In the genomic region with DNA sequence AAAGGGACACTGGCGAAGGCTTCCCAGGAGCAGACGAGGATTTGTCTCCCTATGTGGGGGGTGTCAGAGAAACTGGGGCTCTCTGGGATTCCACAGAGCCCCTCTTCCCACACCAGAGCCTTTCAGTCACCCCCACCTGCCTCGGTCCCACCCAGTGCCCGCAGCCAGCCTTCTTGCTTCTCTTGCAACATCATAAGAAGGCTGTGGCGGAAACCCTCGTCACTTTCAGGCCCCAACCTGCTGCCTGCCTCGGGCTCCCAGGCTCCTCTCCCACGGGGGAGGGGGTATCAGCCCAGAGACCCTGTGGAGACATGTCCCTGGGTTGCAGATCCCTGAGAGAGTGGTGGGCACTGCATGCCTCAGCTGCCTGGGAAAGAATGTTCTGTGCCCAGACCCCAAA, we compare ENCODE assay signal across 20 mouse cellular contexts. TPM values are rescaled to one million over a fixed set of nuclear protein-coding genes. Genes with fewer than 3 reads are reported as not detected.
DNase-seq lines count a peak whose midpoint lies in the region; ATAC-seq and TF ChIP-seq lines count a peak whose summit lies in the region.
"Had no signal": no experiment of that assay in that cellular context is flagged by ENCODE, and none has a peak within 500 bp of the region (broad histone marks: within the 10 kb centered on the region; RNA-seq: fewer than 3 reads in every experiment).

No protein-coding gene starts in this region.

- H3K27me3 ChIP-seq in heart, embryonic 15.5 days, result no peaks in the 10 kb centered on the region
- H3K27me3 ChIP-seq in embryonic facial prominence, embryonic 15.5 days, result no peaks in the 10 kb centered on the region
- H3K27me3 ChIP-seq in stomach, postnatal 0 days (ENCODE audit: control insufficient read depth, insufficient read depth, low read length), result no peaks in the 10 kb centered on the region
- H3K27me3 ChIP-seq: CH12.LX; hindbrain, embryonic 13.5 days; midbrain, embryonic 13.5 days had no signal

- TF ChIP-seq CTCF in stomach, postnatal 0 days (IDR thresholded peaks at IDR 0.05; ENCODE audit: low read depth), result no peak

- H3K4me2 ChIP-seq in heart, embryonic 15.5 days, result no peak overlapping the region
- H3K4me2 ChIP-seq in embryonic facial prominence, embryonic 15.5 days (replicated peaks), result no peak overlapping the region
- H3K4me2 ChIP-seq in stomach, postnatal 0 days (replicated peaks; ENCODE audit: low read depth), result no peak overlapping the region
- H3K4me2 ChIP-seq: hindbrain, embryonic 13.5 days; lung, embryonic 14.5 days; midbrain, embryonic 13.5 days had no signal

- no peak overlapping the region for H3K4me3 ChIP-seq in heart, embryonic 15.5 days
- H3K4me3 ChIP-seq in embryonic facial prominence, embryonic 15.5 days (replicated peaks), result no peak overlapping the region
- no peak overlapping the region for H3K4me3 ChIP-seq in stomach, postnatal 0 days (ENCODE audit: low read depth, low read length)
- H3K4me3 ChIP-seq: hindbrain, embryonic 13.5 days; midbrain, embryonic 13.5 days had no signal

- H3K9me3 ChIP-seq in heart, embryonic 15.5 days (replicated peaks), result no peaks in the 10 kb centered on the region
- no peaks in the 10 kb centered on the region for H3K9me3 ChIP-seq in embryonic facial prominence, embryonic 15.5 days (replicated peaks)
- no peaks in the 10 kb centered on the region for H3K9me3 ChIP-seq in stomach, postnatal 0 days (ENCODE audit: control insufficient read depth, low read length)
- H3K9me3 ChIP-seq: hindbrain, embryonic 13.5 days; midbrain, embryonic 13.5 days had no signal

- H3K4me1 ChIP-seq in heart, embryonic 15.5 days (replicated peaks), result peaks cover 67% of the 10 kb centered on the region
- H3K4me1 ChIP-seq in embryonic facial prominence, embryonic 15.5 days, result peaks cover 79% of the 10 kb centered on the region
- H3K4me1 ChIP-seq in stomach, postnatal 0 days (replicated peaks; ENCODE audit: control insufficient read depth, insufficient read depth), result no peaks in the 10 kb centered on the region; the same call in 1 of the 2 replicates

- H3K27ac ChIP-seq in heart, embryonic 15.5 days, result peak overlapping the region; percentile 51
- H3K27ac ChIP-seq in embryonic facial prominence, embryonic 15.5 days (replicated peaks), result peak overlapping the region; percentile 71
- peak overlapping the region; percentile 65 for H3K27ac ChIP-seq in stomach, postnatal 0 days (replicated peaks)
- H3K27ac ChIP-seq: hindbrain, embryonic 13.5 days; midbrain, embryonic 13.5 days had no signal

- 64% methylated on average over 8 of the region's 8 CpGs for WGBS in heart, embryonic 15.5 days
- 51% methylated on average over 8 of the region's 8 CpGs for WGBS in embryonic facial prominence, embryonic 15.5 days
- WGBS in stomach, postnatal 0 days, result 67% methylated on average over 8 of the region's 8 CpGs

- H3K9ac ChIP-seq in heart, embryonic 15.5 days, result no peak overlapping the region
- H3K9ac ChIP-seq in embryonic facial prominence, embryonic 15.5 days, result no peak overlapping the region
- no peak overlapping the region for H3K9ac ChIP-seq in stomach, postnatal 0 days (ENCODE audit: low read length)
- H3K9ac ChIP-seq: hindbrain, embryonic 13.5 days; lung, embryonic 14.5 days; midbrain, embryonic 13.5 days had no signal

- no peak for TF ChIP-seq EP300 in stomach, postnatal 0 days (optimal IDR thresholded peaks at IDR 0.05)

- ATAC-seq in heart, embryonic 15.5 days (replicated peaks; ENCODE audit: insufficient number of reproducible peaks, insufficient read depth, low FRiP score, low read depth), result no peak
- ATAC-seq in embryonic facial prominence, embryonic 15.5 days (ENCODE audit: insufficient number of reproducible peaks, low FRiP score, low TSS enrichment, low read depth), result no peak
- no peak for ATAC-seq in stomach, postnatal 0 days (ENCODE audit: low FRiP score, low TSS enrichment)
- ATAC-seq: forebrain, embryonic 14.5 days; midbrain, embryonic 13.5 days had no signal

- H3K36me3 ChIP-seq in heart, embryonic 15.5 days, result no peaks in the 10 kb centered on the region
- no peaks in the 10 kb centered on the region for H3K36me3 ChIP-seq in embryonic facial prominence, embryonic 15.5 days
- H3K36me3 ChIP-seq in stomach, postnatal 0 days (ENCODE audit: control insufficient read depth, insufficient read depth, low read length), result no peaks in the 10 kb centered on the region
- H3K36me3 ChIP-seq: hindbrain, embryonic 13.5 days; midbrain, embryonic 13.5 days had no signal

- DNase-seq in heart, adult 9 months (ENCODE audit: low spot score in 2 of 2), result no peak
- peak; percentile 19 to 44 for DNase-seq in CD8-positive naive resting alpha-beta T cell, adult 2 months (ENCODE audit: low read depth in 2 of 2, low spot score in 2 of 2)
- DNase-seq in stomach, postnatal 0 days (ENCODE audit: low spot score), result no peak
- no peak for DNase-seq in testis, postnatal 10 days (ENCODE audit: low spot score)
- DNase-seq in adrenal gland, postnatal 25 days, result no peak
- no peak for DNase-seq in layer of hippocampus, adult 18-20 months (ENCODE audit: low spot score in 2 of 2)
- DNase-seq: adrenal gland, postnatal 10 days; gastrocnemius, postnatal 25 days; kidney, adult 2 months; lung, embryonic 14.5 days; right cerebral cortex, postnatal 14 days had no signal

RNA-seq across cellular contexts. Expression of gene Egfl7, which starts 28.4 kb away (rescaled TPM):
- 159 and 197 TPM in 2 replicates for polyA plus RNA-seq in heart, embryonic 15.5 days (2015; fragmentation: Nextera tagmentation; extraction: Ambion mirVana)
- 111 and 125 TPM in 2 replicates for polyA plus RNA-seq in embryonic facial prominence, embryonic 15.5 days (2015; fragmentation: Nextera tagmentation; extraction: Ambion mirVana)
- polyA plus RNA-seq in stomach, postnatal 0 days (2015; fragmentation: Nextera tagmentation; extraction: Ambion mirVana), result 49.7 and 54.3 TPM in 2 replicates
- total RNA-seq in adrenal gland, postnatal 25 days (2021), result 159 and 211 TPM in 2 replicates
- total RNA-seq in layer of hippocampus, adult 18-20 months (2021), result 10 to 100 TPM; 53.5 to 59.7 TPM

RNA-seq across cellular contexts. Expression of gene Notch1, which starts 35.0 kb away (rescaled TPM):
- polyA plus RNA-seq in heart, embryonic 15.5 days (2015; fragmentation: Nextera tagmentation; extraction: Ambion mirVana), result 10.8 and 24.2 TPM in 2 replicates
- 26.0 and 30.3 TPM in 2 replicates for polyA plus RNA-seq in embryonic facial prominence, embryonic 15.5 days (2015; fragmentation: Nextera tagmentation; extraction: Ambion mirVana)
- polyA plus RNA-seq in stomach, postnatal 0 days (2015; fragmentation: Nextera tagmentation; extraction: Ambion mirVana), result 4.8 and 5.6 TPM in 2 replicates
- total RNA-seq in adrenal gland, postnatal 25 days (2021), result 17.7 and 24.8 TPM in 2 replicates
- total RNA-seq in layer of hippocampus, adult 18-20 months (2021), result 10 to 100 TPM; 26.4 to 26.9 TPM

RNA-seq across cellular contexts. Expression of gene Gm20532, which starts 35.0 kb away (rescaled TPM):
- not detected in 2 replicates for polyA plus RNA-seq in heart, embryonic 15.5 days (2015; fragmentation: Nextera tagmentation; extraction: Ambion mirVana)
- not detected in 2 replicates for polyA plus RNA-seq in embryonic facial prominence, embryonic 15.5 days (2015; fragmentation: Nextera tagmentation; extraction: Ambion mirVana)
- polyA plus RNA-seq in stomach, postnatal 0 days (2015; fragmentation: Nextera tagmentation; extraction: Ambion mirVana), result 0.18 TPM in 1 of 2 replicates, not detected in the other
- total RNA-seq in adrenal gland, postnatal 25 days (2021), result not detected in 2 replicates
- total RNA-seq in layer of hippocampus, adult 18-20 months (2021), result not detected
- total RNA-seq: adrenal gland, postnatal 10 days; CH12.LX; gastrocnemius, postnatal 25 days; left cerebral cortex, postnatal 36 days had no signal
- polyA plus RNA-seq: forebrain, embryonic 14.5 days; hindbrain, embryonic 13.5 days; kidney, adult 2 months; large intestine, adult 2 months; lung, embryonic 14.5 days; midbrain, embryonic 13.5 days; neural tube, embryonic 14.5 days had no signal

RNA-seq across cellular contexts. Expression of gene Agpat2, which starts 52.8 kb away (rescaled TPM):
- 19.9 and 26.3 TPM in 2 replicates for polyA plus RNA-seq in heart, embryonic 15.5 days (2015; fragmentation: Nextera tagmentation; extraction: Ambion mirVana)
- 31.7 and 32.2 TPM in 2 replicates for polyA plus RNA-seq in embryonic facial prominence, embryonic 15.5 days (2015; fragmentation: Nextera tagmentation; extraction: Ambion mirVana)
- 109 and 120 TPM in 2 replicates for polyA plus RNA-seq in stomach, postnatal 0 days (2015; fragmentation: Nextera tagmentation; extraction: Ambion mirVana)
- total RNA-seq in adrenal gland, postnatal 25 days (2021), result 290 and 352 TPM in 2 replicates
- total RNA-seq in layer of hippocampus, adult 18-20 months (2021), result 1 to 10 TPM; 2.1 to 2.5 TPM

Comparison
In these comparisons a context has a peak if more than half of its experiments do, and no peak if none do; other contexts are left out.
1. DNase-seq: peak in CD8-positive naive resting alpha-beta T cell, adult 2 months (2 of 2); none in heart, adult 9 months (0 of 2), stomach, postnatal 0 days (single experiment), testis, postnatal 10 days (single experiment), adrenal gland, postnatal 25 days (single experiment) and layer of hippocampus, adult 18-20 months (0 of 2).
2. Peak in every context shown above with its lines, with median percentiles within 50 percentile points of each other: H3K27ac ChIP-seq.